Mouse (Mus musculus) midbrain, embryonic 10.5 days (tissue): Measurements from ENCODE around the gene Rnaseh2a. TPM values are rescaled to one million over a fixed set of nuclear protein-coding genes. Genes with fewer than 3 reads are reported as not detected.

Experiments used
- DNase-seq: peaks from one replicate; pipeline ENCODE4 v3.0.0-alpha.2; 2017; ENCODE audit warnings: low spot score
- H3K27ac ChIP-seq: fragments of 300-500 bp; sonication (generic); replicated peaks from 2 replicates; pipeline ENCODE4 v1.5.1; 2016; ENCODE audit warnings: mild to moderate bottlenecking
- H3K27me3 ChIP-seq: fragments of 300-500 bp; sonication (generic); 2 replicates; pipeline ENCODE4 v1.6.1; 2016; ENCODE audit warnings: low read depth, mild to moderate bottlenecking; ENCODE audit not compliant: poor library complexity, severe bottlenecking
- H3K36me3 ChIP-seq: fragments of 300-500 bp; sonication (generic); 2 replicates; pipeline ENCODE4 v1.6.1; 2016; ENCODE audit warnings: mild to moderate bottlenecking, moderate library complexity
- H3K4me1 ChIP-seq: fragments of 300-500 bp; sonication (generic); 2 replicates; pipeline ENCODE4 v1.6.1; 2016
- H3K4me3 ChIP-seq: fragments of 300-500 bp; sonication (generic); 2 replicates; pipeline ENCODE4 v1.5.1; 2016; ENCODE audit warnings: mild to moderate bottlenecking, moderate library complexity
- H3K9me3 ChIP-seq: fragments of 300-500 bp; sonication (generic); replicated peaks from 2 replicates; pipeline ENCODE4 v1.6.1; 2016; ENCODE audit warnings: mild to moderate bottlenecking
- WGBS: fragments of 180-500 bp; shearing (Covaris S2); methylation state at CpG from one replicate; pipeline ENCODE4 v1.1.7; 2016; 5-methylcytosine and 5-hydroxymethylcytosine counted together
- polyA plus RNA-seq: library from polyadenylated mRNA; unstranded; fragments of >200 nt; fragmentation: Nextera tagmentation; extraction: Ambion mirVana; gene quantifications from 2 replicates; pipeline ENCODE4 v1.2.1, GENCODE M21; 2016

The Rnaseh2a gene
- polyA plus RNA-seq, 1 experiment from 2014 or later = 158 TPM

- Histone ChIP-seq H3K36me3 (no peaks in the 10 kb centered on the region), H3K4me3 (no peak overlapping the region), H3K9me3 (no peaks in the 10 kb centered on the region), H3K4me1 (peaks cover 42% of the 10 kb centered on the region), H3K27me3 (peaks cover 99% of the 10 kb centered on the region), H3K27ac (no peak overlapping the region)
- DNase-seq = no peak
- WGBS = 86% methylated on average over 16 of the region's 16 CpGs
These were observed 35.6 kb downstream of the Rnaseh2a start for GRCm38 (mm10) chr8:84933767-84934559.

DNA sequence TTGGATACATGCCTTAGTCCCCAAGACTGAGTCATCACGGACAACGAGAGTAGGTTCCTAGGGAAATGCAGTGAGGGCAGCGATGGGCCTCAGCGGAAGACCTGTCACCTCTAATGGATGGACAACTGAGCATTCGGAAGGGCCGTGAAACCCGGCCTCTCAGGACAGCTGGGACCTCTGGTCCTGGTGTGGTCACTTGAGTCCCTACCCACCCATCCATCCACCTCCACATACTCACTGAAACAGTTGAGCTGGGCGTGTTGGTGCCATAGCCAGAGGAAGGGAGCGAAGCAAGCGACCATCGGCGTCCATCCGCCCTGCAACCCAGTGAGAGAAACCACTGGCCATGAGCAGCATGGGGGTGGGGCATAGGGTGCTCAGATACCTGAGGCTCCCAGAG is 39.0 kb downstream of the Rnaseh2a start:
- Histone ChIP-seq H3K27ac (no peak overlapping the region), H3K4me1 (peaks cover 30% of the 10 kb centered on the region), H3K27me3 (peaks cover 85% of the 10 kb centered on the region), H3K36me3 (no peaks in the 10 kb centered on the region), H3K4me3 (no peak overlapping the region), H3K9me3 (no peaks in the 10 kb centered on the region)
- WGBS = 92% methylated on average over 13 of the region's 13 CpGs
- DNase-seq = no peak

DNA sequence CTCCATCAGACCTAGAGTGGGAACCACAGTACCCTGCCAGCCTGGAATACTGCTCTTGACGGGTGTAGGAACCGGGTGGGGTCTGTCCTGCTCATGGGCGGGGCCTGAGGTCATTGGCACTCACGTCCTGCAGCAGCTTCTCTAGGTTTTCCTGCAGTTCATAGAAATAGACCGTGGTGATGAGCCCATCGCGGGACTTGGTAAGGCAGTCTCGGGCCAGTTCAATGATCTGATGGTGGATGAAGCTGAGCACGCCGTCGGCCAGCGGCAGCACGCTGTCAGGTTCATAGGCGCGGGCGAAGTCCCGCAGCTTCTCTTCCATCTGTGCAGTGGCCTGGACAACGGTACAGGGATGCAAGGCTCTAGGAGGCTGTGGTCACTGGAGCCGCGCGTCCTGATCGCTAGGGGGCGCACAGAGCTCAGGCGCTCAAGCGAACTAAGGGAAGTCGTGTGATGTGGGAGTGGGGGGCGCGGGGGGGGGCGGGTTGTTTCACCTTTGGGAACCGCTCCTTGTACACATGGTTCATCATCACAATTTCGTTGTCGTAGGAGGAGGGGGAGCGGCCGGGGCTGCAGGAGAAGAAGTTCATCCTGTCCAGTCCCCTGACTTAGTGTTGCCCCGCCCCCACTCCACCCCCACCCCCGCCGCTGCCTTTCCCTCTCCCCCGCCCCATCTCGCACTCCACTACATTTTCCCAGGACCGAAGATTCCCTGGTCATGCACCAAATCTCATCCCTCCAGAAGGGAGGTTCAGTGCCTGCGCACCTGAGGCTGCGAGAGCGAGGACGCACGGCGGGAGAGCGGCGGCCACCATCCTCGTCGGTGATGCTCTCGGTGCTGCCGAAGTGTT is 40.9 kb downstream of the Rnaseh2a start:
- no peaks in the 10 kb centered on the region for H3K9me3 ChIP-seq
- peaks cover 14% of the 10 kb centered on the region for H3K4me1 ChIP-seq
- 0 out of 2 replicates have a peak overlapping the region, but pooled peaks have one; percentile 33 for H3K27ac ChIP-seq
- peaks cover 72% of the 10 kb centered on the region for H3K27me3 ChIP-seq
- DNase-seq = peak; percentile 82
- H3K36me3 ChIP-seq = 0 out of 2 replicates have a peak, but pooled peaks cover 3% of the 10 kb centered on the region
- H3K4me3 ChIP-seq = peak overlapping the region; percentile 61
- WGBS = 2% methylated on average over 51 of the region's 52 CpGs

DNA sequence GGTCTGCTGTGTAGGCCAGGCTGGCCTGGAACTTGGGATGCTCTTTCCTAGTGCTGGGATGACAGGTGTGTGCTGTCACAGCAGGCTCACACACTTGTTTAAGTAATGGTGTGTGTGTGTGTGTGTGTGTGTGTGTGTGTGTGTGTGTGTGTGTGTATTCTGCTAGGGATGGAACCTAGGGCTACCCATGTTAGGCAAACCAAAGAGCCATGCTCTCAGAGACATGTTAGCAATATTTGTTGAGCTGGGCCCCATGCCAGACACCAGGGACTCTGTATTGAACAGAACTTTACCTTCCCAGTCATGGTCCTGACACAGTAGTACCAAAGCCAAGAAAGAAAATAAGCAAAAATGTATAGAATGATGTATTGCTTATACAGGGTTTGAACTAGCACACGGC is 42.1 kb downstream of the Rnaseh2a start:
- Histone ChIP-seq H3K27me3 (peaks cover 63% of the 10 kb centered on the region), H3K36me3 (0 out of 2 replicates have a peak, but pooled peaks cover 4% of the 10 kb centered on the region)

GRCm38 (mm10) chr8:84925557-84925956 is 44.0 kb downstream of the Rnaseh2a start:
- no peak for DNase-seq
- 71% methylated on average over 7 of the region's 7 CpGs for WGBS
- no peak overlapping the region for H3K27ac ChIP-seq
- H3K4me1 ChIP-seq = peaks cover 14% of the 10 kb centered on the region
- H3K36me3 ChIP-seq = peaks cover 10% of the 10 kb centered on the region; the same call in 1 of the 2 replicates
- no peak overlapping the region for H3K4me3 ChIP-seq
- peaks cover 51% of the 10 kb centered on the region for H3K27me3 ChIP-seq
- no peaks in the 10 kb centered on the region for H3K9me3 ChIP-seq

More for the DNA sequence above, 42.1 kb downstream of the Rnaseh2a start:
- Histone ChIP-seq H3K27ac (no peak overlapping the region), H3K4me1 (peaks cover 14% of the 10 kb centered on the region), H3K9me3 (no peaks in the 10 kb centered on the region), H3K4me3 (no peak overlapping the region)
- 76% methylated on average over 1 of the region's 1 CpGs for WGBS
- DNase-seq = no peak

DNA sequence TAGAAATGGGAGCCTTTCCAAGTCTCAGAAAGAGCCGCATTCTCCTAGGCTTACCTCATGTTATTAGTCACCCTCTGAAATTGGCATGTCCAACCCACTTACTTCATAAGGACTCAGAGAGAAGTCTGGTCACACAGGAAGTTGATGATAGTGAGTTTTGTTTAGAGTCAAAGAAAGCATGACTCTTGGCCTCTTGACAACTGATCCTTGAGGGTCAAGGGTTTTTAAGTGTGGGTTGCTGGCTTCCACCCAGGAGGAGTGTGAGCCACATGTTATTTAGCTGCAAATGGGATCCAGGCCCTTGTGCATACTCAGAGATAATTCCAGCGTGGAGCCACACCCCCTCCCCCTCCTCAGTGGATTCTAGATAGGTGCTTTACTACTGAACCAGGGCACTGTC is 48.0 kb downstream of the Rnaseh2a start:
- no peak overlapping the region for H3K27ac ChIP-seq
- no peak overlapping the region for H3K4me3 ChIP-seq
- H3K27me3 ChIP-seq = peaks cover 55% of the 10 kb centered on the region
- DNase-seq = no peak
- H3K36me3 ChIP-seq = peaks cover 24% of the 10 kb centered on the region; the same call in 1 of the 2 replicates
- WGBS = 90% methylated on average over 2 of the region's 2 CpGs
- H3K9me3 ChIP-seq = no peaks in the 10 kb centered on the region
- H3K4me1 ChIP-seq = peaks cover 7% of the 10 kb centered on the region

DNA sequence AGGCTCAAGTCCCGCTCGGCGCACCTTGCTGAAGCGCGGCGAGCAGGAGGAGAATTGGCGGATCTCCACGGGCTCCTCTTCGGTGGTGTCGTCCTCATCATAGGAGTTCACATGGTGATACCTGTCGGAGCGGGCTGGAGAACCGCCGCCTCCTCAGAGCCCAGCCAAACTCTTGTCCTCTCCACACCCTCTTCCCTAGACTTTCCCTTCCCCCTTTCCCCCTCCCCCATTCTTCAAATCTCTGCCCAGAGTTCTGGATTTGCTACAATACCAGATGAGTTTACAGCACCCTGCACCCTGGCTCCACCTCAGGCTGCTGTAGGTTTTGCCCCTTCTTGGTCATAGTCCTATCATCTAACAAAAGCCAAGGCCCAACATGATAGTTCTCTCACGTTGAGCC is 50.9 kb downstream of the Rnaseh2a start:
- 92% methylated on average over 15 of the region's 15 CpGs for WGBS
- DNase-seq = no peak
- Histone ChIP-seq H3K27me3 (peaks cover 79% of the 10 kb centered on the region), H3K36me3 (peaks cover 38% of the 10 kb centered on the region), H3K4me3 (no peak overlapping the region), H3K4me1 (peaks cover 8% of the 10 kb centered on the region), H3K27ac (no peak overlapping the region), H3K9me3 (peaks cover 5% of the 10 kb centered on the region; the same call in 1 of the 2 replicates)

GRCm38 (mm10) chr8:84917781-84918180 is 51.8 kb downstream of the Rnaseh2a start:
- Histone ChIP-seq H3K27me3 (peaks cover 87% of the 10 kb centered on the region), H3K27ac (no peak overlapping the region), H3K4me1 (peaks cover 16% of the 10 kb centered on the region), H3K36me3 (peaks cover 37% of the 10 kb centered on the region), H3K9me3 (peaks cover 5% of the 10 kb centered on the region; the same call in 1 of the 2 replicates), H3K4me3 (peak overlapping the region; percentile 23; the same call in 1 of the 2 replicates)
- DNase-seq = no peak
- 25% methylated on average over 20 of the region's 20 CpGs for WGBS

GRCm38 (mm10) chr8:84915269-84915668 is 54.3 kb downstream of the Rnaseh2a start:
- 90% methylated on average over 8 of the region's 8 CpGs for WGBS
- Histone ChIP-seq H3K4me3 (no peak overlapping the region), H3K9me3 (peaks cover 5% of the 10 kb centered on the region; the same call in 1 of the 2 replicates), H3K27ac (no peak overlapping the region), H3K36me3 (peaks cover 39% of the 10 kb centered on the region), H3K27me3 (peaks cover 100% of the 10 kb centered on the region), H3K4me1 (peaks cover 24% of the 10 kb centered on the region)
- no peak for DNase-seq

DNA sequence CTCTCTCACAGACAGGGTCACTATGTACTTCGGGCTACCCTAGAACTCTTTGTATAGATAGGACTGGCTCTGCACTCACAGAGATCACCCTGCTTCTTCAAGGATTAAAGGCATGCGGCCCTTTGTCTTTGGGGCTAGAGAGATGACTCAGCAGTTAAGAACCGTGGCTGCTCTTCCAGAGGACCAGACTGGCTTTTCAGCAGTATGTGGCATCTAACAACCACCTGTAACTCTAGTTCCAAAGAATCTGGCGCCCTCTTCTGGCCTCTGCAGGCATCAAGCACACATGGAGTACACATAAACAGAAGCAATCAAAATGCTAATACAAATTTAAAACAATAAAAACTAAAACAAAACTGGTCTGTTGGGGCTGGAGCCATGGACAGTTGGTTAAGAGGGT is 55.6 kb downstream of the Rnaseh2a start:
- H3K4me3 ChIP-seq = no peak overlapping the region
- H3K36me3 ChIP-seq = peaks cover 37% of the 10 kb centered on the region
- peaks cover 29% of the 10 kb centered on the region for H3K4me1 ChIP-seq
- WGBS = 34% methylated on average over 4 of the region's 4 CpGs
- DNase-seq = no peak
- H3K9me3 ChIP-seq = peaks cover 5% of the 10 kb centered on the region; the same call in 1 of the 2 replicates
- H3K27me3 ChIP-seq = peaks cover 100% of the 10 kb centered on the region
- no peak overlapping the region for H3K27ac ChIP-seq

GRCm38 (mm10) chr8:84913502-84913900 is 56.1 kb downstream of the Rnaseh2a start:
- no peak for DNase-seq
- WGBS = 13% methylated on average over 9 of the region's 9 CpGs
- Histone ChIP-seq H3K36me3 (peaks cover 37% of the 10 kb centered on the region), H3K27me3 (peaks cover 100% of the 10 kb centered on the region), H3K4me3 (peak overlapping the region; percentile 52), H3K9me3 (peaks cover 5% of the 10 kb centered on the region; the same call in 1 of the 2 replicates), H3K4me1 (peaks cover 34% of the 10 kb centered on the region), H3K27ac (no peak overlapping the region)

DNA sequence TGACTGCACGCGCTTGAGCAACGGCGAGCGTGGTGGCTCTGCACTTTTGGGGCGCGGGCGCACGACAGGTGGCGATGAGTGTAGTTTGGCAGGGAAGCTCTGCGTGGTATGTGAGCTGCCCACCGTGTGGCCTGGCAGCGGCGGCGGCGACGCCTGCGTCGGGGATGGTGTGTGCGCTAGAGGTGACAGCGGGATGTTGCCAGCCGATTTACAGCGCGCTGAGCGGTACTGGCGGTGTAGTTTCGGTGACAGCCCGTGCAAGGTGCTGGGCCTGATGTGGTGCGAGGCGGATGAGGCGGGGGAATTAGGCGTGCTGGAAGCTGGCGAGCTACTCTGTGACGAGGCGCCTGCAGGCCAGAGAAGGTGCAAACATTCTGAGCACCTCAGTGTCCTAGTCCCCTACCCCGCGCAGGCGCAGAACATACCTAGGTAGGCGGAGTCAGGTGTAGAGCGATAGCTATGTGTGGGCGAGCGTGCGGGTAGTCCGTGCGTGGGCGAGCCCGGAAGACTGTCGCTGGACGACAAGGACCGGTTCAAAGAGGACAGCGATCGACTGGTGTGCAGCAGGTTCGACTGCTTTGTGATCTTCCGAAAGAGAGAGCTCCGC is 56.6 kb downstream of the Rnaseh2a start:
- peaks cover 37% of the 10 kb centered on the region for H3K36me3 ChIP-seq
- WGBS = under 1% methylated on average over 55 of the region's 55 CpGs
- H3K27ac ChIP-seq = no peak overlapping the region

More for the DNA sequence above, 56.6 kb downstream of the Rnaseh2a start:
- H3K27me3 ChIP-seq = peaks cover 95% of the 10 kb centered on the region
- H3K9me3 ChIP-seq = peaks cover 5% of the 10 kb centered on the region; the same call in 1 of the 2 replicates
- H3K4me3 ChIP-seq = peak overlapping the region; percentile 52
- peak; percentile 64 for DNase-seq
- peaks cover 34% of the 10 kb centered on the region for H3K4me1 ChIP-seq
